Mouse (Mus musculus) ES-E14 (cell line): ENCODE measurements around the gene Gm10644.

Source experiments
- CHD2 ChIP-seq: IDR thresholded peaks from 2 replicates; pipeline ENCODE4 v1.6.1; 2014; ENCODE audit warnings: mild to moderate bottlenecking, low read depth, low read length, inconsistent platforms
- HCFC1 ChIP-seq: IDR thresholded peaks from 2 replicates; pipeline ENCODE4 v1.6.1; 2012; ENCODE audit warnings: low read length, inconsistent platforms, borderline replicate concordance; ENCODE audit not compliant: insufficient read depth
- MAFK ChIP-seq: IDR thresholded peaks from 2 replicates; pipeline ENCODE4 v1.6.1; 2014; ENCODE audit warnings: mild to moderate bottlenecking, low read depth, low read length, inconsistent platforms; ENCODE audit not compliant: insufficient read depth
- ZNF384 ChIP-seq: IDR thresholded peaks from 2 replicates; pipeline ENCODE4 v1.6.1; 2012; ENCODE audit warnings: low read depth, low read length, inconsistent platforms

- no peak for TF ChIP-seq HCFC1
- TF ChIP-seq MAFK = no peak
- TF ChIP-seq CHD2 = no peak
- TF ChIP-seq ZNF384 = no peak
Measured at GRCm38 (mm10) chr8:83967701-83968100, 12.7 kb upstream of the Gm10644 start.
